Mouse (Mus musculus): ENCODE results near the gene Izumo1r. TPM values are rescaled to one million over a fixed set of nuclear protein-coding genes. Genes with fewer than 3 reads are reported as not detected.

Izumo1r gene
- total RNA-seq, 2 experiments from 2014 or later: not detected

Other genes starting within 250 kb of the Izumo1r start
- gene Piwil4, start 163.2 kb downstream of the Izumo1r start, total RNA-seq (2021): not detected
- gene Fut4, start 151.6 kb downstream of the Izumo1r start, total RNA-seq (2021): under 1 TPM; 0.17 to 0.26 TPM
- not detected for gene 1700012B09Rik, start 132.9 kb downstream of the Izumo1r start, total RNA-seq (2021)
- gene Mre11a, start 119.3 kb downstream of the Izumo1r start, total RNA-seq (2021): 10 to 100 TPM in 1 of 2 experiments, 1 to 10 TPM in 1; 8.5 to 14.5 TPM
- gene Ankrd49, start 119.1 kb downstream of the Izumo1r start, total RNA-seq (2021): 1 to 10 TPM; 6.1 to 6.5 TPM
- not detected for gene Gpr83, start 43.7 kb downstream of the Izumo1r start, total RNA-seq (2021)
- gene Panx1, start 141.5 kb upstream of the Izumo1r start, total RNA-seq (2021): 10 to 100 TPM; 31.2 to 39.3 TPM
- under 1 TPM; 0.33 to 0.62 TPM for gene Hephl1, start 208.2 kb upstream of the Izumo1r start, total RNA-seq (2021)

All from gastrocnemius, postnatal 36 days (tissue).